Mouse (Mus musculus): ENCODE measurements at regions not wholly inside any gene's neighbourhood (a gene's known extent, or its start where the extent isn't known, plus 50 kb on each side); places are given as distances from the start of the nearest gene placed in this dataset.

GRCm38 (mm10) chr12:32617031-32617430, 202.3 kb upstream of the Nampt start:
- TF ChIP-seq CTCF (IDR thresholded peaks at IDR 0.05; ENCODE audit: extremely low read depth, insufficient read depth, low read length) (no peak), POLR2A (IDR thresholded peaks at IDR 0.05; ENCODE audit: extremely low read depth, insufficient read depth, low read length) (no peak)
